Mouse (Mus musculus) gastrocnemius, postnatal 10 days (tissue): Measurements from ENCODE around the gene Zbtb48. TPM values are rescaled to one million over a fixed set of nuclear protein-coding genes. Genes with fewer than 3 reads are reported as not detected.

ENCODE experiments used
- DNase-seq: peaks from one replicate; pipeline ENCODE4 v3.0.0; 2021; ENCODE audit warnings: mixed read lengths
- total RNA-seq, 2 experiments: library from RNA; stranded (reverse); gene quantifications; 2 replicates each; pipeline ENCODE4 v1.2.3; 2021

The Zbtb48 gene
- total RNA-seq, 2 experiments from 2014 or later, result 3.2 to 4.7 TPM

DNA sequence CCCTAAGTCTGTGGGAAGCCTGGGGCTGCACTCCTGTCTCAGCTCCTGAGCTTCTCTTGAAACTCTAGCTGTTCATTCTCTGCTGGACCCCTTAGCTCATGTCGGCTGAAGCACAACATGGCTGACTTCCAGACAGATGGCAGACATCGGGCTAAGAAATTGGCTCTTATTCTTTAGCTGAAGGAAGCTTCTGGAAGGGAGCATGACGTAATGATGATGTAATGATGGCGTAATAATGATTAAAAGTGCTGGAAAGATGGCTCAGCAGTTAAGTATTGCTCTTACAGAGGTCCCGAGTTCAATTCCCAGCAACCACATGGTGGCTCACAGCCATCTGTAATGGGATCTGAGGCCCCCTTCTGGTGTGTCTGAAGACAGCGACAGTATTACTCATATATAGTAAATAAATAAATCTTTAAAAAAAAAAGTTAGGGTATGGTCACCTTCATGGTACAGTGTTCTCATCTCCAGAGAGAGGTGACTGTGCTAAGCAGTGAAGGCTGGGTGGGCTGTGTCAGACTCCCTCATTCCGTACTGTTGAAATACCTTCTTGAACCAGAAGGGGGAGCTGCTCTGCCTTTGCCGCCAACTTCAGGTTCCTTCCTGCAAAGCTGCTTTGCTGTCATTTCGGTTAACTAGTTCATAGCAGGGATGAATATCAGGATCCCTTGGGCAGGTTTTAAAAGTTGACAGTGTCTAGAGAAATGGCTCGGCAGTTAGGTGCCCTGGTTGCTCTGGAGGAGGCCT lies 55.1 kb downstream of the Zbtb48 start:
- DNase-seq, result no peak

Other genes starting within 250 kb of the Zbtb48 start
- gene Camta1, start 165.8 kb downstream of the Zbtb48 start, total RNA-seq, result 10 to 100 TPM; 71.6 to 82.8 TPM
- gene Dnajc11, start 94.0 kb downstream of the Zbtb48 start, total RNA-seq, result 10 to 100 TPM; 72.1 to 72.3 TPM
- 10 to 100 TPM; 34.1 to 34.4 TPM for gene Thap3, start 38.7 kb downstream of the Zbtb48 start, total RNA-seq
- 1 to 10 TPM; 6.5 to 9.5 TPM for gene Phf13, start 31.4 kb downstream of the Zbtb48 start, total RNA-seq
- gene Klhl21, start 18.9 kb downstream of the Zbtb48 start, total RNA-seq, result 10 to 100 TPM; 28.9 to 29.3 TPM
- gene Tas1r1, start 10.9 kb upstream of the Zbtb48 start, total RNA-seq, result 1 to 10 TPM; 1.1 to 1.3 TPM
- 10 to 100 TPM in 1 of 2 experiments, 1 to 10 TPM in 1; 8.7 to 12.9 TPM for gene Nol9, start 11.7 kb upstream of the Zbtb48 start, total RNA-seq
- 10 to 100 TPM; 14.7 to 22.0 TPM for gene Plekhg5, start 44.8 kb upstream of the Zbtb48 start, total RNA-seq
- 1 to 10 TPM in 1 of 2 experiments, under 1 TPM in 1; 0.82 to 2.9 TPM for gene Tnfrsf25, start 88.3 kb upstream of the Zbtb48 start, total RNA-seq
- 1 to 10 TPM; 1.1 to 1.2 TPM for gene Espn, start 124.7 kb upstream of the Zbtb48 start, total RNA-seq
- not detected for gene Hes2, start 131.2 kb upstream of the Zbtb48 start, total RNA-seq
- 10 to 100 TPM; 11.9 to 14.1 TPM for gene Acot7, start 150.5 kb upstream of the Zbtb48 start, total RNA-seq
- gene Gpr153, start 246.6 kb upstream of the Zbtb48 start, total RNA-seq, result 10 to 100 TPM; 25.1 to 32.2 TPM